Mouse (Mus musculus) left cerebral cortex, adult 11 months (tissue): Measurements from ENCODE around the gene Sox14.

Source experiments
- DNase-seq: peaks from one replicate; pipeline ENCODE4 v3.0.0; 2022; ENCODE audit warnings: low spot score

The Sox14 gene

DNA sequence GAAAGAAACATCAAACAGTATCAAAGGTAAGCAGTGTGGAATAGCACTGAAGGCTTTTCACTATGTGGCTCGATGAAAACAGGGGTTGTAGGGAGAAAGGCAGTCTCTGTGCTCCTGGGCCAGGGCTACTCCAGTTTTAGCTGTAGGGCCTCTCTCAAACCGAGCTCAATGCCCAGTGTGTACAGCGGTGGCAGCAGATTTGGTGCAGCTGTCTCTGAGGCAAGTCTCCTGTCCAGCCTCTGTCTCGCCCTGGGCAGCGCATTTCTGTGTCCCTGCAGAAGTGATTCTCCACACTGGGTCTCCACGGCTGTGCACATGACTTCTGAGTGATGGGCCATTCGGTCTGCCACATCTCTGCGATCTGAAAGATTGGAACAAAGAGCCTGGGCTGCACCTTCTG is 27.6 kb downstream of the Sox14 start:
- no peak for DNase-seq

DNA sequence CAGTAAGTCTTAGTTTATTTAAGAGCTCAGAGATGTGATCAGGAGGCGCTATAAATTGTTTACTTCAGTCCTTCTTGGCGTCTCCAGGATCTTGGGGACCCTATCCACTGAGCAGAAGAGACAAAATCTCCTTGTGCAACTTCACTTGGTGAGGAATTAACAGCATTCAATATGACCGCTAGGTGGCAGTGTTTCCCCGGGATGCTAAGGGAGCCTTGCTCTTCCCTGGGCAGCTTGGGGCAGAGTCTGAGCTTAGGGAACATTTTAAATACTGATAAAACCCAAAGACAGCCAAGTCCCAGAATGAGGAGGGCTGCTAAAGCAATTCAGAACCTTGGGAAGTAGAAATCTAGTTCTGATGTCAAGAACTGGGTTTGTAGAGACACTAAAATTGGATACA is 29.1 kb downstream of the Sox14 start:
- DNase-seq, result peak; percentile 35

DNA sequence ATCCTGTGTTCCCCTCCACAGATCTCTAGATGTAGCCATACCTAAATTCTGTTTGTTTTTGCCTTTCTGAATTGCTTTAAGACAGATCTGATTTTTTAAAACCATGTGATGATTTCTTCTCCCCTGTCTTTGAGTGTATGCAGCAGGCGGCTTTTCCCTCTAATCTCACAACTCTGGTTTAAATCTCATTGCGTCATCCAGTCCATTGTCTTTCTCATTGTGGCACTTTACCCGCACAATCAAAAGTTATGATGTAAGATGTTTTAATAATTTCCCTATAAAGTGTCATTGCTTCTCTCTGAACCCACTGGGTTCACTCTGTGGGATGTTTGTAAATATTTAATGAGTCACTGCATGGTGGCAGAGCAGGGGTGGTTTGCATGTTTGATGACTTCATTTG is 36.6 kb downstream of the Sox14 start:
- DNase-seq, result no peak

DNA sequence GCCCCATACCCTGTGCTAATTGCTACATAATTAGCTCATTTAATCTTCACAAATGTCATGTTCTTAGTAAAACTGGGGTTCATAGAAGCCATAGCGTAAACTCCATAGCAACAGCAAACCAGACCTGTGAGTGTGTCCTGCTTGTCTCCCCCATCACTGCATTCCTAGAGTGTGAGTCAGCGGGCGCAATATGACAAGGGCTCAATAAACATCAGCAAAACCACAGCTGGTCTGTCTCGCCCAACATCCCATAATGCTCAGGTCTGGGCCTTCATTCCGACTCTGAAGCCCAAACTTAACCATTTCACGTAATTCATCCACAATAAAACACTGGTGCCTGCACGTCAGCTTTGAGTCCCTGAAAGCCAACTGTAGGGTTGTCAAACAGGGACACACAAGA is 37.1 kb downstream of the Sox14 start:
- no peak for DNase-seq

DNA sequence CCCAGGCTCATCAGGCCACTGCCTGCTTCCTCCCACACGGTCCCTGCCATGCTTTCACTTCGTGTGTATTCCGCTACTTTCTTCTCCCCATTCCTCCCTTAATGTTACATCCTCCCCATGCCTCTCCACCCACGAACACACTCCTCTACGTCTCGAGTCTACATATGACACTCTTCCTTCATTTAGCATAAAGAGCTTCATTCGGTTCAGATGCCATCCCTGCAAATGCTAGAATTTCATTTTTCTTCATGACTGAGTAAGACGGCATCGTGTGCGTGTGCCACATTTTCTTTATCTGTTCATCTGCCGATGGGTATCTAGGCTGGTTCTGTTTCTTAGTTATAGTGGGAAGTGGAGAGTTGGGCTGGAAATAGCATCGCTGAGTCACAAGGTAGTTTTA is 39.3 kb downstream of the Sox14 start:
- peak; percentile 38 for DNase-seq

DNA sequence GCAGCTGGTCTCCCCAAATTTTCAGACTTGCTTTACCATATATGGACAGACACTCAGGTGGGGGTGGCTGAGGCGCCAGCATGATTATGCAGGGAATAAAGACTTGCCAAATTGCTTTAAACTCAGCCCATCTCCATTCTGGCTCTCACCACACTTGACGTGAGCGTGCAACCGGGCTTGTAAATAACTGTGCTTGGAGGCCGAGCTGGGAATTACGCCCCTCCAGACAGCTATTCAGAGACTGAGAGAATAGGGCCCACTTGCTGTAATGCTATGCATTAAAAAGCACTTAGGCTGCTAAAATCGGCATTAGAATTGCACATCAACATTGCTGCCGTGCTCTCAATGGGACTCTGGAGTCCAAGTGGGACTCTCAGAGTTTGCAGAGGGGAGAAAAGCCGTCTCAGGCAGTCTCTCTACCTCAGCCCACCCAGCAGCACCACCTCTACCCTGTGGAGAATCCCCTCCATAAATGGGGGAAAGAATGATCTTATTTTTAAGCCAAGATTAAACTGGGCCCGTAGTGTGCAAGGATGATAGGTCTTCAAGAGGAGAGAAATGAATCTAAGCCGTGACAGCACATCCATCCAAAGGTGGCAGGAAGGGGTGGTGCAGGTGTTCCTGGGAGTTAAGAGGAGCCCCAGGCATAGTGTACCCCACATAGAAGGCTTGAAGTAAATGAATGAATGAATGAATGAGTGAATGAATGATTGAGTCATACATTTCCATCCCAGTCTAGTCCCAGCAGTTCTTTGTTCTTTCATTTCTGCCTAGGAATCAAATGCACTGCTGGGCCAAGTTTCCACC is 40.1 kb downstream of the Sox14 start:
- DNase-seq, result no peak
